Mouse (Mus musculus): ENCODE results near the gene Mars. TPM values are rescaled to one million over a fixed set of nuclear protein-coding genes. Genes with fewer than 3 reads are reported as not detected.

The Mars gene
- total and polyA plus RNA-seq, 3 experiments: 147 to 195 TPM; not detected in 1

- TF ChIP-seq ZMIZ1 (IDR thresholded peaks at IDR 0.05; ENCODE audit: low read depth, low read length) (no peak), E2F4 (IDR thresholded peaks at IDR 0.05; ENCODE audit: borderline replicate concordance, low read depth, low read length) (no peak), POLR2A (IDR thresholded peaks at IDR 0.05; ENCODE audit: control insufficient read depth in 1 of 2, insufficient read depth in 1 of 2, low read depth in 1 of 2, low read length in 2 of 2, poor library complexity in 1 of 2) (no peak), CTCF (IDR thresholded peaks at IDR 0.05 in 2 of 3, conservative IDR thresholded peaks at IDR 0.05 in 1 of 3; ENCODE audit: control insufficient read depth in 1 of 3, insufficient read depth in 1 of 3, low read depth in 2 of 3, low read length in 3 of 3, poor library complexity in 1 of 3, severe bottlenecking in 1 of 3) (peak; percentile 81 to 93 (median 92)), JUND (IDR thresholded peaks at IDR 0.05; ENCODE audit: low read depth, low read length) (no peak; the same call in 1 of the 2 replicates), POLR2AphosphoS2 (IDR thresholded peaks at IDR 0.05; ENCODE audit: low read length) (no peak), KAT2A (conservative IDR thresholded peaks at IDR 0.05; ENCODE audit: low read depth, low read length) (no peak), RCOR1 (IDR thresholded peaks at IDR 0.05; ENCODE audit: low read depth, low read length) (0 out of 2 replicates have a peak, but pooled peaks have one; percentile 13), RAD21 (IDR thresholded peaks at IDR 0.05; ENCODE audit: low read depth, low read length) (peak; percentile 76), BHLHE40 (IDR thresholded peaks at IDR 0.05; ENCODE audit: borderline replicate concordance, low read depth, low read length) (no peak), SIN3A (IDR thresholded peaks at IDR 0.05; ENCODE audit: low read length) (peak; percentile 75), POLR2AphosphoS5 (IDR thresholded peaks at IDR 0.05; ENCODE audit: borderline replicate concordance, low read depth, low read length) (no peak), MAZ (IDR thresholded peaks at IDR 0.05; ENCODE audit: low read depth, low read length) (peak; percentile 83), TCF12 (IDR thresholded peaks at IDR 0.05; ENCODE audit: low read depth, low read length) (0 out of 2 replicates have a peak, but pooled peaks have one; percentile 46), HCFC1 (IDR thresholded peaks at IDR 0.05; ENCODE audit: low read depth, low read length) (peak; percentile 40; the same call in 1 of the 2 replicates)
Measured at GRCm38 (mm10) chr10:127338930-127339682, 27.5 kb upstream of the Mars start (continued).

DNA sequence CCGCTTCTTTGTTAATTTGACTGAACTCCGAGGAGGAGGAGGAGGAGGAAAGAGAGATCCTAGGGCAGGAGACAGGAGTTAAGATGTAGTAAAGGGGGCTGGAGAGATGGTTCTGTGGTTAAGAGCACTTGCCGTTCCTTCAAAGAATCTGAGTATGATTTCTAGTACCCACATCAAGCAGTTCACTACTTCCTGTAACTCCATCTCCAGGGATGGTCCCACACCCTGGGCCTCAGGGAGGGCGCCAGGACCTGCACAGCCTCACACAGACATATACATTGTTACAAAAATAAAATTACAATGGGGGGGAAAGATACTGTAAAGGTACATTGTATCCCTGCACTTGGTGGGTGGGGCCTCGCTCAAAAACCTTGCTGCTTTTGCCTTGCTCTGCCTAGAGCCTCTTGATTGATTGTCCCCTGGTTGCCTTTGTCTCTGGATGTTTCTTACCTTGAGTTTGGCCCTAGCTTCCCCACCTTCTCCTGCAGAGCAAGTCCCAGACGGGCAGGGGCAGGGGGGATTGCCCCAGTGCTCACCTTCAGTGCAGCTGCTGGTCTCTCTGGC, 26.0 kb upstream of the Mars start:
- Histone ChIP-seq H3K9me3 (replicated peaks; ENCODE audit: insufficient read depth, low read length) (no peaks in the 10 kb centered on the region), H3K27me3 (ENCODE audit: control insufficient read depth in 1 of 2, insufficient read depth in 2 of 2, low read length in 2 of 2) (no peaks in the 10 kb centered on the region), H3K9ac (ENCODE audit: control insufficient read depth, low read depth, low read length, poor library complexity, severe bottlenecking) (no peak overlapping the region), H3K4me1 (ENCODE audit: control insufficient read depth in 1 of 2, insufficient read depth in 2 of 2, low read length in 2 of 2) (no peaks in the 10 kb centered on the region), H3K4me3 (ENCODE audit: control insufficient read depth in 1 of 2, insufficient read depth in 1 of 2, low read depth in 2 of 2, low read length in 2 of 2) (no peak overlapping the region), H3K27ac (ENCODE audit: control insufficient read depth, low read depth, low read length) (no peak overlapping the region), H3K36me3 (ENCODE audit: control insufficient read depth in 1 of 2, insufficient read depth in 2 of 2, low read length in 2 of 2) (peaks cover 0 to 2% of the 10 kb centered on the region in 2 experiments; a peak in 1 of 4 replicates), H3K79me2 (ENCODE audit: control insufficient read depth, insufficient read depth, low read length, poor library complexity) (no peaks in the 10 kb centered on the region; the same call in 1 of the 2 replicates)
- TF ChIP-seq POLR2A (IDR thresholded peaks at IDR 0.05; ENCODE audit: control insufficient read depth in 1 of 2, insufficient read depth in 1 of 2, low read depth in 1 of 2, low read length in 2 of 2, poor library complexity in 1 of 2): no peak
- DNase-seq (ENCODE audit: low read depth, low spot score): no peak

GRCm38 (mm10) chr10:127336952-127337351, 25.4 kb upstream of the Mars start:
- Histone ChIP-seq H3K4me3 (ENCODE audit: control insufficient read depth in 1 of 2, insufficient read depth in 1 of 2, low read depth in 2 of 2, low read length in 2 of 2) (no peak overlapping the region), H3K36me3 (ENCODE audit: control insufficient read depth in 1 of 2, insufficient read depth in 2 of 2, low read length in 2 of 2) (peaks cover 0 to 2% of the 10 kb centered on the region in 2 experiments; a peak in 1 of 4 replicates), H3K9ac (ENCODE audit: control insufficient read depth, low read depth, low read length, poor library complexity, severe bottlenecking) (no peak overlapping the region), H3K9me3 (replicated peaks; ENCODE audit: insufficient read depth, low read length) (no peaks in the 10 kb centered on the region), H3K27me3 (ENCODE audit: control insufficient read depth in 1 of 2, insufficient read depth in 2 of 2, low read length in 2 of 2) (no peaks in the 10 kb centered on the region), H3K27ac (ENCODE audit: control insufficient read depth, low read depth, low read length) (no peak overlapping the region), H3K79me2 (ENCODE audit: control insufficient read depth, insufficient read depth, low read length, poor library complexity) (no peaks in the 10 kb centered on the region; the same call in 1 of the 2 replicates), H3K4me1 (ENCODE audit: control insufficient read depth in 1 of 2, insufficient read depth in 2 of 2, low read length in 2 of 2) (no peaks in the 10 kb centered on the region)
- DNase-seq (ENCODE audit: low read depth, low spot score): no peak
- no peak for TF ChIP-seq ZC3H11A (IDR thresholded peaks at IDR 0.05; ENCODE audit: low read depth, low read length)
